8 mouse cellular contexts compared by ENCODE assay signal in genomic region chr2:121271236-121271927, GRCm38 (mm10). TPM values are rescaled to one million over a fixed set of nuclear protein-coding genes. Genes with fewer than 3 reads are reported as not detected.
DNase-seq lines count a peak whose midpoint lies in the region; ATAC-seq lines count a peak whose summit lies in the region.

Gene Trp53bp1, minus strand, starts transcription at chr2:121271407.

- H3K4me2 ChIP-seq in heart, embryonic 14.5 days (ENCODE audit: low read length): peak within 1 kb of the TSS; percentile 76
- H3K4me2 ChIP-seq in liver, embryonic 13.5 days: peak within 1 kb of the TSS; percentile 87
- peak within 1 kb of the TSS; percentile 71 for H3K4me2 ChIP-seq in stomach, embryonic 16.5 days (ENCODE audit: low read depth, low read length)

- peak within 1 kb of the TSS; percentile 84 for H3K9ac ChIP-seq in heart, embryonic 14.5 days (ENCODE audit: low read length)
- H3K9ac ChIP-seq in liver, embryonic 13.5 days: peak within 1 kb of the TSS; percentile 81
- peak within 1 kb of the TSS; percentile 91 for H3K9ac ChIP-seq in stomach, embryonic 16.5 days (ENCODE audit: low read length)

- DNase-seq in c-Kit-negative CD71-positive TER-119-positive erythroid progenitor cells, embryonic 14.5 days (ENCODE audit: low read depth, low spot score): peak; percentile 89
- DNase-seq in fibroblast of lung, adult 2 months (ENCODE audit: low read depth): peak; percentile 85
- DNase-seq in kidney, postnatal 14 days: peak; percentile 97
- DNase-seq in liver, embryonic 13.5 days: peak; percentile 90
- DNase-seq in neural tube, embryonic 10.5 days (ENCODE audit: extremely low spot score, low spot score): peak; percentile 96

- peaks cover 36% of the 10 kb centered on the region for H3K36me3 ChIP-seq in heart, embryonic 14.5 days (ENCODE audit: control insufficient read depth, insufficient read depth, low read length)
- peaks cover 4% of the 10 kb centered on the region; the same call in 1 of the 2 replicates for H3K36me3 ChIP-seq in liver, embryonic 13.5 days
- H3K36me3 ChIP-seq in stomach, embryonic 16.5 days (ENCODE audit: control insufficient read depth, insufficient read depth, low read length): peaks cover 5% of the 10 kb centered on the region; the same call in 1 of the 2 replicates

- peak within 1 kb of the TSS; percentile 49 to 74 for H3K27ac ChIP-seq in heart, embryonic 14.5 days (replicated peaks in 1 of 2; ENCODE audit: control insufficient read depth in 1 of 2, insufficient read depth in 1 of 2, low read depth in 2 of 2, low read length in 2 of 2)
- peak within 1 kb of the TSS; percentile 63 for H3K27ac ChIP-seq in liver, embryonic 13.5 days
- peak within 1 kb of the TSS; percentile 82 for H3K27ac ChIP-seq in stomach, embryonic 16.5 days (ENCODE audit: low read length)

- H3K4me1 ChIP-seq in heart, embryonic 14.5 days (ENCODE audit: control insufficient read depth in 2 of 2, insufficient read depth in 2 of 2, low read length in 2 of 2): peaks cover 2 to 8% of the 10 kb centered on the region in 2 experiments; a peak in 2 of 4 replicates
- peaks cover 21% of the 10 kb centered on the region for H3K4me1 ChIP-seq in liver, embryonic 13.5 days (replicated peaks)
- H3K4me1 ChIP-seq in stomach, embryonic 16.5 days (ENCODE audit: control insufficient read depth, insufficient read depth, low read length): peaks cover 7% of the 10 kb centered on the region; the same call in 1 of the 2 replicates

- 2% methylated on average over 37 of the region's 37 CpGs for WGBS in heart, embryonic 14.5 days
- WGBS in liver, embryonic 13.5 days (ENCODE audit: insufficient replicate concordance): under 1% methylated on average over 37 of the region's 37 CpGs
- under 1% methylated on average over 37 of the region's 37 CpGs for WGBS in stomach, embryonic 16.5 days

- H3K27me3 ChIP-seq in heart, embryonic 14.5 days (ENCODE audit: control insufficient read depth, insufficient read depth, low read length): no peaks in the 10 kb centered on the region
- peaks cover 3% of the 10 kb centered on the region; the same call in 1 of the 2 replicates for H3K27me3 ChIP-seq in liver, embryonic 13.5 days
- no peaks in the 10 kb centered on the region for H3K27me3 ChIP-seq in stomach, embryonic 16.5 days (ENCODE audit: control insufficient read depth, insufficient read depth, low read length)

- no peaks in the 10 kb centered on the region for H3K9me3 ChIP-seq in heart, embryonic 14.5 days (ENCODE audit: control insufficient read depth, low read length)
- H3K9me3 ChIP-seq in liver, embryonic 13.5 days (replicated peaks): no peaks in the 10 kb centered on the region
- H3K9me3 ChIP-seq in stomach, embryonic 16.5 days (replicated peaks; ENCODE audit: control insufficient read depth, low read length): no peaks in the 10 kb centered on the region

- H3K4me3 ChIP-seq in heart, embryonic 14.5 days (ENCODE audit: control insufficient read depth in 1 of 2, insufficient read depth in 1 of 2, low read depth in 1 of 2, low read length in 2 of 2): peak within 1 kb of the TSS; percentile 89 to 95
- peak within 1 kb of the TSS; percentile 88 for H3K4me3 ChIP-seq in liver, embryonic 13.5 days (replicated peaks)
- H3K4me3 ChIP-seq in stomach, embryonic 16.5 days (replicated peaks; ENCODE audit: low read length): peak within 1 kb of the TSS; percentile 96

- ATAC-seq in CD4-positive, CD25-positive, alpha-beta regulatory T cell, adult 4 months: peak; percentile 100
- ATAC-seq in heart, embryonic 14.5 days (ENCODE audit: insufficient number of reproducible peaks, insufficient read depth, low FRiP score, low read depth): peak; percentile 96
- peak; percentile 99 for ATAC-seq in liver, embryonic 13.5 days (ENCODE audit: low read depth)
- ATAC-seq in stomach, embryonic 16.5 days (ENCODE audit: insufficient read depth, low FRiP score): peak; percentile 99

RNA-seq across cellular contexts. Expression of gene Trp53bp1, which starts in this region (rescaled TPM):
- polyA plus RNA-seq in CD4-positive, CD25-positive, alpha-beta regulatory T cell, adult 4 months (2017; shearing (Covaris generic)): 10 to 100 TPM; 31.6 to 38.7 TPM
- 44.1 and 47.5 TPM in 2 replicates for polyA plus RNA-seq in heart, embryonic 14.5 days (2014; fragmentation: Nextera tagmentation; extraction: Ambion mirVana)
- 15.5 and 18.7 TPM in 2 replicates for polyA plus RNA-seq in liver, embryonic 13.5 days (2015; fragmentation: Nextera tagmentation; extraction: Ambion mirVana)
- polyA plus RNA-seq in stomach, embryonic 16.5 days (2015; fragmentation: Nextera tagmentation; extraction: Ambion mirVana): 50.0 and 55.5 TPM in 2 replicates

Comparison
In these comparisons a context has a peak if more than half of its experiments do, and no peak if none do; other contexts are left out.
1. Peak in every context shown above with its lines: DNase-seq, ATAC-seq, H3K4me3 ChIP-seq and H3K27ac ChIP-seq.